Mouse (Mus musculus): ENCODE measurements around the gene Smyd3.

The Smyd3 gene

DNA sequence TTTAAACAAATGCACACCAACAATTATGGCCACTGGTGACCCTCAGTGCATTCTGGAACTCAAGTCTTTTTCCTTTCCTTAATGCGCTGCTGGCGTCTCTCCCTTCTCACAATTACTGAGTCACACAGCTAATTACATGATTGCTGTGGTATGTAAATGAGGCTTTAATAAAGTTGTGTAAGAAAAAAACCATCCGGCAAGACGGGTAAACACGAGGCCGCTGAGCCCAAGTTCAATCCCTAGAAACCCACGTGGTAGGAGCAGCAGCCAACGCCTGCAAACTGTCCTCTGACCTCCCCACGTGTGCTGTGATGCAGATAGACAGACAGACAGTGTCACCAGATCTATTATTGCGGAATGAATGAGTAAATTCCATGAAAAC is 58.9 kb downstream of the Smyd3 start:
- DNase-seq (ENCODE audit: low spot score): no peak

DNA sequence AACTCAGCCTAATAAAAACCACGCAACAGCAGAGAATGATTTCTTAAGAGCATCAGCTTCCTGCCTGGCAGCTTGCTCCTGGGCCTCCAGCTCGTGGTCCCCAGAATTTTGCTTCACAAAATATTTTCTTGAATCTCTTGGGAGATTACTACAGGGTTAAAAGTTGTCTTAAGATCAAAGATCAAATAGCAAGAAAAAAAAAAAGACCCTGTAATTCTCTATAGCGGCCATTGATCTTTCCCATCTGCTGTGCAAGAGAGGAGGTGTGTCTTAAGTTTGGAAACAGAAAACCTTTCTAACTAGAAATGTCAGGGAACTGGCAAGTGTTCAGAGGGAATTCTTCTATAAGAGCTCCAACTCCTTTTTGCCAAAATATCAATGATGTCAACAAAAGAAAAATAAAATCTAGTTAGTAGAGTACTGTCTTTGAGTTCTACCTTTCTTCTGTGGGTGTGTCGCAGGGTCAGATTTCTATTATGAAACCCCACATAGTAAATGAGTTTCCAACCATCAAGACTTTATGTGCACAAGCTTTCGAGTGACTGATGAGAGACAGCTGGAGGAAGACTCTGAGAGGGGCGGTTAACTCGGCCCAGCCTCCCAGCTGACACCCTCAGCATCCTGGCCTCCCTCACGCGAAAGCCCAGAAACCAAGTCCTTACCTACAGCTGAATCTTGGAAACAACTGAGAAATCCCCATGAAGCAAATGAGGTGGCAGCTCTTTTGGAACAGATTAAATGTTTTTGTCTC is 59.4 kb downstream of the Smyd3 start:
- DNase-seq (ENCODE audit: low spot score): no peak

DNA sequence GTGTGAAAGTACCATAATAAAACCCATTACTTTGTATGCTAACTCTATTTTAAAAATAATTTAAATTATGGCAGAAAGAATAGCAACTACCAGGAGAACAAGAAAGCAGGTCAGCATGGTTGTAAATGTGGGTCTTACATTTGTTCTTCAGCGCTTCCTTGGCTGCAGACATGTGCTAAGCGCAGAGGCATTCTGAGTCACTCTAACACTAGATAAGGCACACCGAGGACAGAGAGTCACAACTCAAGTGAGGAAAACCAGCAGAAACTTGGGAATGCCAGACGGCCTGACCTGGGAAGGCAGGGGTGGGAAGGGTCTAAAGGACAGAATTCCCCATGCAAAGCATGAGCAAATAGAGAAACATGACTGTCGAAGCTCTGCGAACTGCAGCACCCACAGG is 63.2 kb downstream of the Smyd3 start:
- no peak for DNase-seq (ENCODE audit: low spot score)

GRCm38 (mm10) chr1:179451211-179451610 is 66.6 kb downstream of the Smyd3 start:
- DNase-seq (ENCODE audit: low spot score): no peak

DNA sequence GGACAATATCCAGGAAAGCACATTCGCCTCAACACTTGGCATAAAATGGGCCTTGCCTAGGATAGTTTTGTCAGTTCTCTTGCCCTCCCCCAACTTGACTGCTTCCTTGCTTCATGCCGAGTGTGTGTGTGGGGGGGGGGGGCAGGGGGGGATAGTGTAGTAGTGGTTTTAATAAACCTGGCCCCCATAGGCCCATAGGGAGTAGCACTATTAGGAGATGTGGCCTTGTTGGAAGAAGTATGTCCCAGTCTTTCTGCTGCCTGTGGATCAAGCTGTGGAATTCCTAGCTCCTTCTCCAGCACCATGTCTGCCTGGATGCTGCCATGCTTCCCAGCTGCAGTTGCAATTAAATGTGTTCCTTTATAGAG is 71.0 kb downstream of the Smyd3 start:
- DNase-seq (ENCODE audit: low spot score): no peak

- DNase-seq (ENCODE audit: low spot score): no peak
Measured at GRCm38 (mm10) chr1:179446127-179446844, 71.6 kb downstream of the Smyd3 start.

DNA sequence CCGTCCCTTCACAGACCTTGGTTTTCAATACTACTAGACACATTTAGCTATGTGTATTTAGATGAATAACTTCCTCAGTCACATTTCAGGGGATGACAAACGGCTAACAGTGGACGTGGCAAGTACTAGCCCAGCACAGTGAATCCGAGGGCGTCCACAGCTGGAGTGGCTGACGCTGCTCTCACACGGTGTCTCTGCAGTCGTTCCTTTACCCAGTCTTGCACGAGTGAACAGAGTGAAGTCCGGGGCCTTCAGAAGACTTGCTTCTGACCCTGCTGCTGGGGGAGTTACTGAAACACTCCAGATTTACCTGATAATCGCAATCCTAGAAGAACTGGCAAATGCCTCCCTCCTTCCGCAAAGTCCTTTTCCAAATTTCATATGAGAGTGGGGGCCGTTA is 74.0 kb downstream of the Smyd3 start:
- DNase-seq (ENCODE audit: low spot score): no peak

DNA sequence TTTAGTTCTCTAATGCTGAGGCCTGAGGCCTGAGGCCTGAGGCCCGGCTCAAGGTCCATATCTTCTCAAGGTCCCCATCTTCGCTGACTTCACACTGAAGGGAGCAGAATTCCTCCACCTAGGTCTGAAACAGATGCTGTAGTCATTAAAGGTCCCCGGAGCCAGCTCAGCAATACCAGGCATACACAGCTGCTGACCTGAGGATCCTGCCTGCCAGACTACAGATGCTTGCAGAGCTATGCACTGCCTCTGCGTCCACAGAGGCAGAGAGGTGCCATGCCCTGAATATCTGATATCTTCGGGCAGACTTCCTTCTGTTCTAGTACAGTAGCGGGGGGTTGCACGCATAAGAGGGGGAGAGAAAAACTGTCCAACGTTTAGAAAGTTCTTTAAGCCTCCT is 74.4 kb downstream of the Smyd3 start:
- DNase-seq (ENCODE audit: low spot score): no peak

DNA sequence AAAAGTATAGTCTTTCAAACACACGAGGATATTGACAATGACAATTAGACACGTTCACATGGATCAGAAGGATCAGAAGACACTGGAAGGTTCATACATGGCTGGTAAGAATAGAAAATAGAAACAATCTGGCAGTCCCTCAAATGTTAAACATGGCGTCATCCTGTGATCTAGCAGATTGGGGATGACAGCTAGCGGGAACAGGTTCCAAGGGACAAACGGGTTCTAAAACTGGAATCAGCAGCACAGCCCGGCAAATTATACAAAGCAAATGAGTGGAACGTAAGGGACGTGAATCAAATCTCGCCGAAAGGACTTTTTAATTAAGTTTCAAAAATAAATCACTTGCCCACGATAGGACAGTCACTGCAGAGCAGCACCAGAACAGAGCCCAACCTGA is 81.2 kb downstream of the Smyd3 start:
- no peak for DNase-seq (ENCODE audit: low spot score)

DNA sequence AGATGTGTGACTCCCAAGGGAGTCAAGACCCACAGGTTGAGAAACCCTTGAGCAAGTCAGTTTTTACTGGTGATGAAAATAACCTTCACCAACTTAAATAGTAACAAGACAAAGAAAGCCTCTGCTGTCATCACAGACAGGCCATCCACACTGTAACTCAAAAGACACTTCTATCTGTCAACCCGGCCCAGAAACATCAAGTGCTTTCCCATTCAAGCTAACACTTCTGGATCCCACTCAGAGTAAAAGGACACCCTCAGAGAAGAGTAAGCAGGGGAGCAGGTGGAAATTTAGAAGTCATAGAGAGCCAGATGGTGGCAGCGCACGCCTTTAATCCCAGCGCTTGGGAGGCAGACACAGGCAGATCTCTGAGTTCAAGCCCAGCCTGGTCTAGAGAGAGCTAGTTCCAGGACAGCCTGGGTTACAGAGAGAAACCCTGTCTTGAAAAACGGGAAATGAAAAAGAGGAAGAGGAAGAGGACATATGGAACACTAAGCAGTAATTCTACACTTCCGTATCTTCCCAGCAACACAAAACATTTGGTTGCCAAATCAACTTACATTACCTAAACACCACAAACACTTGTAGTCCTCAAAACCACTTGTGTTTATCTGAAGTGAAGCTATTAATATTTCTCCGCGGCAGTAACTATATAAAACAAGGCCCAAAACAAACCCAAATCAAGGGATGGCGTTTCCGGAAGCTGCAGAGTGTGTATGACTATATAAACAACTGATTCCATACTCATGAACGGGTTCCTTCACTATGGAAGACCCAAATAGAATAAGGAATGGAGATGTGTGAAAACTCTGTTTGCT is 83.2 kb downstream of the Smyd3 start:
- no peak for DNase-seq (ENCODE audit: low spot score)

- no peak for DNase-seq (ENCODE audit: low spot score)
Measured at GRCm38 (mm10) chr1:179433828-179434227, 84.0 kb downstream of the Smyd3 start.

DNA sequence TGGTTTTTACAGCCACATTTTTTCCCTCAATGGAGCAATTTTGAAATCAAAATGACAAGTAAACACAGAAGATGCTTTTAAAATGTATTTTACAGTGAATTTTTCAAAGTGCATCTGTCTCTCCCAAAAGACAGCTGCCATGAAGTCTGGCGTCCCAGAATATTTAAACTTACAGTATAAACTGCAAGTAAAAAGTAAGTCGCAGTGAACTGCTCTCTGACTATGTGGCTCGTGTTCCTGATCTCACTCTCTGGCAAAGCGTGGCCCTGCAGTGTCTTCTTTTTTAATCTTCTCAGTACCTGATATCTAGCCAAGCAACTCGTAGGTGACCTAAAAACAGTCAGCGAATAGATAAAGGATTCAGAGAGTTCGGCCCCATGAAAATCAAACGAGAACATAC is 84.5 kb downstream of the Smyd3 start:
- DNase-seq (ENCODE audit: low spot score): no peak

- DNase-seq (ENCODE audit: low spot score): no peak
Measured at GRCm38 (mm10) chr1:179430077-179430476, 87.8 kb downstream of the Smyd3 start.

GRCm38 (mm10) chr1:179424879-179425472 is 92.9 kb downstream of the Smyd3 start:
- no peak for DNase-seq (ENCODE audit: low spot score)

DNA sequence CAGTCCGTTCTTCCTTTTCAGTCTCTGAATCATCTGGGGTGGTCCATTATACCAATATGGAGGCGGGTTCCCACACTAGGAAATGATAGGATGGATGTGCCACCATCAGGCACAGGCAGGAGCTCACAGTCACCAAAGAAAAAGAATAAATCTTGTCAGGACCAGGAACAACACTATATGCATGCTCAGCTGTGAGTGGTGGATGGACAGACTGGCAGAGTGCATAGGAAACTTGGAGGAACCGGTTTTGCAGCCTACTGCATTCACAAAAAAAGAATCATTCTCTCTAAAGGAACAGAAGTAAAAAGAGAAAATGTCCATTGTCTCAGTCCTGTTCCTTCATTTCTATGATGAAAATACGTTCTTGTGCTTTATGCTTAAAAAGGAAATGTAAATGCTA is 98.8 kb downstream of the Smyd3 start:
- no peak for DNase-seq (ENCODE audit: low spot score)

- no peak for DNase-seq (ENCODE audit: low spot score)
Measured at GRCm38 (mm10) chr1:179408086-179408485, 109.8 kb downstream of the Smyd3 start.

- no peak for DNase-seq (ENCODE audit: low spot score)
Measured at GRCm38 (mm10) chr1:179400835-179401234, 117.0 kb downstream of the Smyd3 start.

GRCm38 (mm10) chr1:179398639-179399038 is 119.2 kb downstream of the Smyd3 start:
- no peak for DNase-seq (ENCODE audit: low spot score)

DNA sequence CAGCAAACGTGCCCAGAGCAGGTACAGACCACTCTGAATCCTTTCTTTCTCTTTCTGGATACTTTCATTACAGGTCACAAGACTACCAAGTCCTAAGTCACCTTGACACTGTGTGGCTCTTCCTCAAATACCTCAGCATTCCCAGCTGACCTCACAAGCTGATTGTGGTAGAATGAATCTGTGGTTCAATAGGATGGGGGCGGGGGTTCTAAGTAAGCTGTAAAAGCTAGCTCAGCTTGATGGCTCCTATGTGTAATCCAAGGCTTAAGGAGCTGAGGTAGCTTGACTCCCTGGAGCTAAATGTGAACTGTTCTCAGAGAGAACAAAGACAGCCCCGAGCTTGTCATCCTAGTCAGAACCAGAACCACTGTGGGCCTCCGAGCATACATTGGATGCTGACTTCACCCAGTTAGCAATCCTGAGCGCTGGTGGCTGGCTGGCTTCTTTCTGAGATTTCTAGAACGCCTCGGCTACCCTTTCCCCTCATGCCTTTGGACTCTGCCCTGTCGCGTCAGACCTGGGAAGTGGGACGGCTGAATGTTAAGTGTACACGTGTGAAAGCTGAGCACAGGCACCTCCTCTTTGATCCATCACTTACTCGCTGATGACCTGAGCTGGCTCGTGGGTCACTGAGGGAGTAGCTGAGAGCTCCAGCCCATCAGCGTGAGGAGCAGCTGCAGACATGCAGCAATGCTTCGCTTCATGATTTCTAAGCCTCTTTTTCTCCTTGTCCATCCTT is 131.4 kb downstream of the Smyd3 start:
- no peak for DNase-seq (ENCODE audit: low spot score)

GRCm38 (mm10) chr1:179385691-179386090 is 132.2 kb downstream of the Smyd3 start:
- no peak for DNase-seq (ENCODE audit: low spot score)

- DNase-seq (ENCODE audit: low spot score): no peak
Measured at GRCm38 (mm10) chr1:179384296-179384695, 133.5 kb downstream of the Smyd3 start.

DNA sequence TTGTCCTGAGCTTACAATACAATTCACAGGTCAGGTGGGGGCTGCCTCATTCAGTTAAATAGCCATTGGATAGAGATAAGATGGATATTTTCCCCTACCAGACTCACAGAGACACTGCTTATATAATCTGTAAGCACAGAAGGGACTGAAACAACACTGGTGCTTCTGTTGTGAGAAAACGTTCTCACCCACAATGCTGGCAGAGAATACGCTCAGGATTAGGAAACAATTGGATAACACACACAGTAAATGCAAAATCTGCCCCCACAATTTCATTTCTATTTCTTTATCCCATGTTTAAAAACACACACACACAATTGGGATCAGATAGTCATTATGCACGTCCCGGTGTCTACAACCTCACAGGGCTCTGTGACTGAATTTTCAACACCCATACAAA is 139.7 kb downstream of the Smyd3 start:
- DNase-seq (ENCODE audit: low spot score): no peak
